Mouse (Mus musculus) forebrain, embryonic 10.5 days (tissue): ENCODE data around the gene Thop1. TPM values are rescaled to one million over a fixed set of nuclear protein-coding genes. Genes with fewer than 3 reads are reported as not detected.

Experiments
- DNase-seq: peaks from one replicate; pipeline ENCODE4 v3.0.0-alpha.2; 2017; ENCODE audit warnings: low spot score; ENCODE audit errors: extremely low spot score
- H3K27ac ChIP-seq: fragments of 300-500 bp; sonication (generic); 2 replicates; pipeline ENCODE4 v1.5.1; 2016; ENCODE audit warnings: mild to moderate bottlenecking
- H3K27me3 ChIP-seq: fragments of 300-500 bp; sonication (generic); 2 replicates; pipeline ENCODE4 v1.6.1; 2016; ENCODE audit warnings: mild to moderate bottlenecking; ENCODE audit not compliant: poor library complexity, severe bottlenecking
- H3K36me3 ChIP-seq: fragments of 300-500 bp; sonication (generic); replicated peaks from 2 replicates; pipeline ENCODE4 v1.6.1; 2016; ENCODE audit warnings: mild to moderate bottlenecking, moderate library complexity
- H3K4me1 ChIP-seq: fragments of 300-500 bp; sonication (generic); 2 replicates; pipeline ENCODE4 v1.6.1; 2016
- H3K4me3 ChIP-seq: fragments of 300-500 bp; sonication (generic); 2 replicates; pipeline ENCODE4 v1.5.1; 2016; ENCODE audit warnings: mild to moderate bottlenecking, moderate library complexity
- H3K9me3 ChIP-seq: fragments of 300-500 bp; sonication (generic); 2 replicates; pipeline ENCODE4 v1.6.1; 2016; ENCODE audit warnings: mild to moderate bottlenecking, moderate library complexity
- WGBS: fragments of 180-500 bp; shearing (Covaris S2); methylation state at CpG from one replicate; pipeline ENCODE4 v1.1.7; 2016; 5-methylcytosine and 5-hydroxymethylcytosine counted together
- polyA plus RNA-seq: library from polyadenylated mRNA; unstranded; fragments of >200 nt; fragmentation: Nextera tagmentation; extraction: Ambion mirVana; gene quantifications from 2 replicates; pipeline ENCODE4 v1.2.1, GENCODE M21; 2016

Thop1 gene
- polyA plus RNA-seq: 106 and 114 TPM in 2 replicates

- H3K4me1 ChIP-seq: peaks cover 41% of the 10 kb centered on the region
- H3K36me3 ChIP-seq: peaks cover 34% of the 10 kb centered on the region
- DNase-seq: peak; percentile 100
- peak within 1 kb of the TSS; percentile 90 for H3K27ac ChIP-seq
- under 1% methylated on average over 35 of the region's 35 CpGs for WGBS
- H3K9me3 ChIP-seq: no peaks in the 10 kb centered on the region; the same call in 1 of the 2 replicates
- peak within 1 kb of the TSS; percentile 87 for H3K4me3 ChIP-seq
- H3K27me3 ChIP-seq: no peaks in the 10 kb centered on the region
Measured at GRCm38 (mm10) chr10:81069836-81070235, at the start of gene Thop1. Gene Thop1 (plus strand): TSS chr10:81070035.

DNA sequence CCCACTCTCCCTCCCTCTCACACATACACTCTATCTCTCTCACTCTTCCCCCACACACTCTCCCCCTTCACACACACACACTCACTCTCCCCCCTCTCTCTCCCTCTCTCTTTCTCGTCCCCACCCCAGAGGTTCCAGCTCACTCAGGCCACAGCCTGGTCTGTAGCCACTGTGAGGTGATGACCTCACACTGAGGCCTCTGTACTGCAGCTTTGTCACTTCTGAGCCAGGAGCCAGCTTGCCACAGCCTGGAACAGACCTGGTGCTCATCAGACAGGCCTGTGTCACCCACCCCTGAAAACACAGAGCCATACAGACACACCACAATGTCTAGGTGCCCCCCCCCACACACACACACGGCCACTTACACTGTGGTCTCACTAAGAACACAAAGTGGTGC is 49.6 kb upstream of the Thop1 start:
- Histone ChIP-seq H3K9me3 (no peaks in the 10 kb centered on the region), H3K4me1 (peaks cover 10% of the 10 kb centered on the region), H3K27me3 (peaks cover 54% of the 10 kb centered on the region), H3K36me3 (no peaks in the 10 kb centered on the region), H3K4me3 (no peak overlapping the region), H3K27ac (no peak overlapping the region)
- DNase-seq: no peak
- WGBS: 67% methylated on average over 2 of the region's 2 CpGs

GRCm38 (mm10) chr10:81021547-81022110 is 48.2 kb upstream of the Thop1 start:
- H3K36me3 ChIP-seq: no peaks in the 10 kb centered on the region
- peaks cover 12% of the 10 kb centered on the region for H3K4me1 ChIP-seq
- DNase-seq: no peak
- H3K27ac ChIP-seq: no peak overlapping the region
- no peaks in the 10 kb centered on the region for H3K9me3 ChIP-seq
- H3K4me3 ChIP-seq: peak overlapping the region; percentile 18
- 21% methylated on average over 26 of the region's 26 CpGs for WGBS
- H3K27me3 ChIP-seq: peaks cover 64% of the 10 kb centered on the region

DNA sequence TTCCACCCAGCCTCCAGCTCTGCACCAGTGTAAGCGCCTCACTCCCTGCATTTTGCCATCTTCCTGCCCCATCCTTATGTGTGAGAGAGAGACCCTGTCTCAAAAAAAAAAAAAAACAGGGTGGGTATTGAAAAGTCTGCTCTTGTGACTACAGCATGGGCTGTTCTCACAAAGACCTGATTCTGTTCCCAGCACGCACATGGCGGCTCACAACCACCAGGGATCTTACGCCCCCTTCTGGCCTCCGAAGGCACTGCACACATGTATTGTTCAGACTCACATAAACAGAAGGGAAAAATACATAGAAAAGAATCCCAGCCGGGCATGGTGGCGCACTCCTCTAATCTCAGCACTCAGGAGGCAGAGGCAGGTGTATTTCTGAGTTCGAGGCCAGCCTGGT is 47.1 kb upstream of the Thop1 start:
- H3K9me3 ChIP-seq: no peaks in the 10 kb centered on the region
- no peak for DNase-seq
- peaks cover 64% of the 10 kb centered on the region for H3K27me3 ChIP-seq
- H3K4me3 ChIP-seq: no peak overlapping the region
- H3K36me3 ChIP-seq: no peaks in the 10 kb centered on the region
- H3K27ac ChIP-seq: no peak overlapping the region
- peaks cover 12% of the 10 kb centered on the region for H3K4me1 ChIP-seq
- WGBS: 66% methylated on average over 8 of the region's 8 CpGs

DNA sequence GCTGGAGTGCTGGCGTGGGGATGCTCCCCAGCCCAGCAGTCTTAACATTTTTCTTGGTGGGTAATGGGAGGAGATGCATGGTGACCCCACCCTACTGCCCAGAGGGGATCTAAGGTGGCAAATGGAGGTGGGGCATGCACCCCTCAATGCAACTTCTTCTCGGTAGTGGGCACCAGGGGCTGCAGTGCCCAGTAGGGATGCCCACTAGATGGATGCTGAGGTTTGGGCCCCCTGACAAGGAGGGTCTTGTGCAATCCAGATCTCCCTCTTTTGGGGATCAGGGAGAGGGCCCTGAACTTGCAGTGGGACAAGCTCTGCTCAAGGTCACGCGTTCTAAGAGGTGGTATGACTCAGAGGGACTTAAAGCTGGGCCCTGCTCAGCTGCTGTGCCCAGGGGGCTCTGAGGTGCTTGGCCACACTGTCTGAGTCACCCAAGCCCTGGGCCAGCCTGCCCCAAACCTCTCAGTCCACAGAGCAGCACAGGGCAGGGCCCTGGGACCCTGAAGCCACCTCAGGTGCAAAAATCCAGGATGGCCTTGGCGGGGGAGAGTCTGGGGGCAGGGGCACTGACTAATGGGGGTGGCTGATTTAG is 45.4 kb upstream of the Thop1 start:
- Histone ChIP-seq H3K4me3 (peak overlapping the region; percentile 58), H3K27me3 (peaks cover 63% of the 10 kb centered on the region), H3K4me1 (peaks cover 12% of the 10 kb centered on the region), H3K36me3 (no peaks in the 10 kb centered on the region), H3K9me3 (no peaks in the 10 kb centered on the region), H3K27ac (peak overlapping the region; percentile 75; the same call in 1 of the 2 replicates)
- WGBS: 71% methylated on average over 5 of the region's 5 CpGs
- DNase-seq: no peak

DNA sequence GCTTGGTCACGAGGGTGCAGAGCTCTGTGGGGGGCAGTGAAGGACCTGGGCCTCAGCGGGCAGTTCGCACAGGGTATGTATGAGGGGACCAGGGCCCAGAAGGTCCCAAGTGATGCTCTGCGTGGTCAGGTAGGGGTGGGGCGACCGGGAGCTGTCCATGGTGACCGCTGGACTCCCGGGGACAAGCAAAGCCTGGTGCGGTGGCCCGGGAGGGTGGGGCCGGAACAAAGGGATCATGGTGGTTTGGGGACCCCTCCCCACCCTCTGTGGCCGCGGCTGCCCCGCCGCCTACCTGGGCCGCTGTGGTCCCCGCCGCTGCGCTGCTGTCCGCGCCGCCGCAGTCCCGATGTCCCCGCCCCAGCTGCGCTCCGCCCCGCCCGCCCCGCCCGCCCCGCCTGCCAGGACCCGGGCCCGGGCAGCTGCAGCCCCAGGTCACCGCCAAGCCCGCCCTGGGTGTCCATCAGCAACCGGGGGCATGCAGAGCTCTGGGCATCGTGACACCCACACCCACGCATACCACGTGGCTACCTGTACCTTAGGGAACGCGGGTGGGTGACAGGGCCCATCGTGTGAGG is 44.7 kb upstream of the Thop1 start:
- peaks cover under 1% of the 10 kb centered on the region; the same call in 1 of the 2 replicates for H3K36me3 ChIP-seq
- H3K4me3 ChIP-seq: peak overlapping the region; percentile 58
- 2% methylated on average over 43 of the region's 43 CpGs for WGBS
- DNase-seq: no peak
- H3K4me1 ChIP-seq: peaks cover 12% of the 10 kb centered on the region
- peak overlapping the region; percentile 75 for H3K27ac ChIP-seq
- no peaks in the 10 kb centered on the region for H3K9me3 ChIP-seq
- H3K27me3 ChIP-seq: peaks cover 57% of the 10 kb centered on the region

DNA sequence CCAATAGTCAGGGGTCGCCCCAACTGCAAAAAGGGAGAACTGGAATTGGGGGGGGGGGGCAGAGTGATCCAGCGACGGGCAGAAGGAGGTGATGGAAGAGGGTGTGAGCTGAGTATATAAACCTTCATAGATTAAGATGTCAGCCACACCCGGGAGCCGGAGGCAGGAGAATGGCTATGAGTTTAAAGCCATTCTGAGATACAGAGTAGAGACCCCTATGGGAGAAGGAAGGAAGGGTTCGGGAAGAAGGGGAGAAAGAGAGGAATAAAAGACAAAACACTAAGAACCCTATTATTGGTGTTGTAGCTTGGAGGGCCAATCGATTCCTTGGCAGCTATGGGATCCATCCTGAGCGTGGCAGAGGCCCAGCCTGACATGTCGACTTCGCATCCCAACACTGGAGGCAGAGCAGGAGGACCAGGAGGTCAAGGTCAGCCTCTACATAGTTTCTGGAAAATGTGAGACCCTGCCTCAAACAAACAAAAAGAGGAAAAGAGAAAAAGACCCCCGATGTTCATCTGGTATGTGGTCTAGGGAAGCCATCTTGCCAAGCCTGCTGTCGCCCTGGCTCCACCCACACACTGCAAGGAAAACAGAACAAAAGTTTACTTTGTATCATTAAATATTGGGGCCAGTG is 44.1 kb upstream of the Thop1 start, which contains the start of gene Diras1:
TSS of gene Diras1 (minus strand) at position 24 of the 637 bp plus-strand sequence.
- H3K27me3 ChIP-seq: peaks cover 51% of the 10 kb centered on the region
- no peaks in the 10 kb centered on the region for H3K9me3 ChIP-seq
- H3K27ac ChIP-seq: peak within 1 kb of the TSS; percentile 75
- H3K4me3 ChIP-seq: peak within 1 kb of the TSS; percentile 58
- peaks cover 12% of the 10 kb centered on the region for H3K4me1 ChIP-seq
- DNase-seq: no peak
- peaks cover 7% of the 10 kb centered on the region; the same call in 1 of the 2 replicates for H3K36me3 ChIP-seq
- 51% methylated on average over 12 of the region's 12 CpGs for WGBS

- no peak overlapping the region for H3K4me3 ChIP-seq
- peaks cover 12% of the 10 kb centered on the region for H3K4me1 ChIP-seq
- peaks cover 40% of the 10 kb centered on the region for H3K27me3 ChIP-seq
- 90% methylated on average over 5 of the region's 5 CpGs for WGBS
- H3K27ac ChIP-seq: no peak overlapping the region
- H3K9me3 ChIP-seq: no peaks in the 10 kb centered on the region
- DNase-seq: no peak
- H3K36me3 ChIP-seq: peaks cover 15% of the 10 kb centered on the region
Measured at GRCm38 (mm10) chr10:81026857-81027256, 43.0 kb upstream of the Thop1 start.

GRCm38 (mm10) chr10:81027331-81027730 is 42.5 kb upstream of the Thop1 start:
- Histone ChIP-seq H3K27ac (no peak overlapping the region), H3K27me3 (peaks cover 35% of the 10 kb centered on the region), H3K36me3 (peaks cover 17% of the 10 kb centered on the region), H3K9me3 (no peaks in the 10 kb centered on the region), H3K4me1 (peaks cover 12% of the 10 kb centered on the region), H3K4me3 (no peak overlapping the region)
- DNase-seq: no peak
- WGBS: 73% methylated on average over 4 of the region's 4 CpGs

GRCm38 (mm10) chr10:81028219-81028618 is 41.6 kb upstream of the Thop1 start:
- Histone ChIP-seq H3K9me3 (no peaks in the 10 kb centered on the region), H3K4me3 (no peak overlapping the region), H3K27ac (no peak overlapping the region), H3K4me1 (peaks cover 12% of the 10 kb centered on the region), H3K27me3 (peaks cover 28% of the 10 kb centered on the region), H3K36me3 (peaks cover 26% of the 10 kb centered on the region)
- DNase-seq: no peak

GRCm38 (mm10) chr10:81029031-81029430 is 40.8 kb upstream of the Thop1 start:
- H3K4me1 ChIP-seq: peaks cover 12% of the 10 kb centered on the region
- no peak overlapping the region for H3K4me3 ChIP-seq
- peaks cover 31% of the 10 kb centered on the region for H3K36me3 ChIP-seq
- no peak overlapping the region for H3K27ac ChIP-seq
- no peaks in the 10 kb centered on the region for H3K9me3 ChIP-seq
- WGBS: 78% methylated on average over 10 of the region's 10 CpGs
- peaks cover 22% of the 10 kb centered on the region for H3K27me3 ChIP-seq
- DNase-seq: no peak

- no peaks in the 10 kb centered on the region for H3K27me3 ChIP-seq
- no peak overlapping the region for H3K4me3 ChIP-seq
- peaks cover 16% of the 10 kb centered on the region for H3K4me1 ChIP-seq
- no peaks in the 10 kb centered on the region for H3K9me3 ChIP-seq
- H3K36me3 ChIP-seq: peaks cover 31% of the 10 kb centered on the region
- no peak overlapping the region for H3K27ac ChIP-seq
- no peak for DNase-seq
- WGBS: 85% methylated on average over 10 of the region's 10 CpGs
Measured at GRCm38 (mm10) chr10:81033586-81033985, 36.2 kb upstream of the Thop1 start.

GRCm38 (mm10) chr10:81036251-81036650 is 33.6 kb upstream of the Thop1 start:
- no peaks in the 10 kb centered on the region for H3K9me3 ChIP-seq
- 71% methylated on average over 7 of the region's 7 CpGs for WGBS

More at GRCm38 (mm10) chr10:81036251-81036650, 33.6 kb upstream of the Thop1 start:
- no peak overlapping the region for H3K4me3 ChIP-seq
- H3K4me1 ChIP-seq: peaks cover 17% of the 10 kb centered on the region
- peaks cover 20% of the 10 kb centered on the region for H3K36me3 ChIP-seq
- DNase-seq: no peak
- no peak overlapping the region for H3K27ac ChIP-seq
- no peaks in the 10 kb centered on the region for H3K27me3 ChIP-seq
